Mouse (Mus musculus) lung, adult 2 months (tissue): ENCODE data around the gene Fsip1.

ENCODE experiments used
- CTCF ChIP-seq: fragments of 200-500 bp; IDR thresholded peaks from 2 replicates; pipeline ENCODE4 v1.5.1; 2011; ENCODE audit warnings: mild to moderate bottlenecking, low read length, control low read depth; ENCODE audit not compliant: insufficient read depth
- POLR2A ChIP-seq: fragments of 200-500 bp; IDR thresholded peaks from 2 replicates; pipeline ENCODE4 v1.6.1; 2011; ENCODE audit warnings: low read depth, mild to moderate bottlenecking, control low read depth, low read length, borderline replicate concordance; ENCODE audit errors: extremely low read depth

DNA sequence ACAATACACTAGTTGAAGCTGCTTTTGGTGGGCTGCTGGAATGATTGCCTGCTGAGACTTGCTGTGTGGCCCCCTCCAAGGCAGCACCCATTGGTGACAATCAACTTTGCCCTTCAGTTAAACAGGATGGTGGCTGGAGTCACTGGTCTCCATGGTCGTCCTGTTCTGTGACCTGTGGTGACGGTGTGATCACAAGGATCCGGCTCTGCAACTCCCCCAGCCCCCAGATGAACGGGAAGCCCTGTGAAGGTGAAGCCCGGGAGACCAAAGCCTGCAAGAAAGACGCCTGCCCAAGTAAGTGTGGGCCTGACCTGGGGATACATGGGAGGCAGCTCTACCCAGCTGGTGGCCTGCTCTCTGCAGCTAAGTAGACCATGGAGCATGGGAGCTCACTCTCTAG lies 138.7 kb downstream of the Fsip1 start:
- TF ChIP-seq CTCF (no peak), POLR2A (no peak)
